Mouse (Mus musculus): ENCODE measurements at regions not wholly inside any gene's neighbourhood (a gene's known extent, or its start where the extent isn't known, plus 50 kb on each side); places are given as distances from the start of the nearest gene placed in this dataset.
"Not testable (repeated sequence)": the region's sequence is repeated elsewhere in the genome, so short reads cannot be mapped to it uniquely, and the experiment has no call there.

- DNase-seq = no peak
These were observed 55.3 kb downstream of the Actbl2 start for GRCm38 (mm10) chr13:111309848-111310692.

- no peak for DNase-seq
These were observed 55.9 kb downstream of the Actbl2 start for GRCm38 (mm10) chr13:111310693-111311045.

GRCm38 (mm10) chr13:111313506-111313905 lies 58.7 kb downstream of the Actbl2 start:
- DNase-seq = not testable (repeated sequence)

- DNase-seq = not testable (repeated sequence)
These were observed 63.1 kb downstream of the Actbl2 start for GRCm38 (mm10) chr13:111317876-111318275.

- no peak for DNase-seq
These were observed 68.4 kb downstream of the Actbl2 start for GRCm38 (mm10) chr13:111323206-111323605.

GRCm38 (mm10) chr13:111326096-111326665 lies 71.4 kb downstream of the Actbl2 start:
- DNase-seq = no peak

- DNase-seq = no peak
These were observed 78.2 kb downstream of the Actbl2 start for GRCm38 (mm10) chr13:111333035-111333434.

- no peak for DNase-seq
These were observed 79.0 kb downstream of the Actbl2 start for GRCm38 (mm10) chr13:111333851-111334250.

GRCm38 (mm10) chr13:111334258-111335052 lies 79.6 kb downstream of the Actbl2 start:
- DNase-seq = no peak

- no peak for DNase-seq
These were observed 90.2 kb downstream of the Actbl2 start for GRCm38 (mm10) chr13:111344981-111345380.

- peak in 1 of 2 experiments; percentile 2 for DNase-seq
These were observed 91.0 kb downstream of the Actbl2 start for GRCm38 (mm10) chr13:111345486-111346440.

GRCm38 (mm10) chr13:111356520-111357456 lies 102.0 kb downstream of the Actbl2 start:
- no peak for DNase-seq

GRCm38 (mm10) chr13:111361456-111361855 lies 106.6 kb downstream of the Actbl2 start:
- no peak for DNase-seq

- DNase-seq = no peak
These were observed 108.4 kb downstream of the Actbl2 start for GRCm38 (mm10) chr13:111363176-111363739.

GRCm38 (mm10) chr13:111366871-111367270 lies 112.1 kb downstream of the Actbl2 start:
- DNase-seq = no peak

- DNase-seq = no peak
These were observed 112.8 kb downstream of the Actbl2 start for GRCm38 (mm10) chr13:111367620-111368019.

GRCm38 (mm10) chr13:111369916-111370315 lies 115.1 kb downstream of the Actbl2 start:
- no peak for DNase-seq

GRCm38 (mm10) chr13:111373281-111373680 lies 116.6 kb downstream of the Gpbp1 start:
- no peak for DNase-seq

- DNase-seq = no peak
These were observed 116.1 kb downstream of the Gpbp1 start for GRCm38 (mm10) chr13:111373801-111374200.
